Mouse (Mus musculus) CH12F3 (cell line): Measurements from ENCODE around the gene Tbx22.

Source experiments
- in situ Hi-C: fragments of 300-500 bp; cut with MboI; formaldehyde crosslinking; loops from 2 replicates; pipeline ENCODE4 v1.14.3; 2020; ENCODE audit warnings: low sequenced_read_pairs

Tbx22 gene

DNA sequence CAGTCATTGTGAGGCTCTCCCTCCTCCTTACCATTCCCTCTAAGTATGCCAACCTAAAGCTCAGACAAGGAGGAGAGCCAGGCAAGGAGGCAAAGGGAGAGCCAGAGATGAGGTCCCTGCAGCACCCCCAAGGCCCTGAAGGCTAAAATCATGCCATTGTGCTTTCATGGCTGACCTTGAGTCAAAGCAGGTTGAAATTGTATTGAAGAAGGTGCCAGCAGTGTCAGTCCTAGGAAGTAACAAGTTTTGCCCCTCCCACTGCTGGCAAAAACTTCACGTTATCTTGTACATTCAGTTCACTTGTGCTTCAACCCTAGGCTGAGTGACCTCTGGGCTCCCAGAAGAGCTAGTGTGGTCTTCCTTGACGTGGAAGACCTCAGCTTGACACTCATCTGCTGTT lies at the start of gene Tbx22:
TSS of gene Tbx22 (plus strand) at position 301 of the 400 bp plus-strand sequence.
- in situ Hi-C loops: no loop called here

DNA sequence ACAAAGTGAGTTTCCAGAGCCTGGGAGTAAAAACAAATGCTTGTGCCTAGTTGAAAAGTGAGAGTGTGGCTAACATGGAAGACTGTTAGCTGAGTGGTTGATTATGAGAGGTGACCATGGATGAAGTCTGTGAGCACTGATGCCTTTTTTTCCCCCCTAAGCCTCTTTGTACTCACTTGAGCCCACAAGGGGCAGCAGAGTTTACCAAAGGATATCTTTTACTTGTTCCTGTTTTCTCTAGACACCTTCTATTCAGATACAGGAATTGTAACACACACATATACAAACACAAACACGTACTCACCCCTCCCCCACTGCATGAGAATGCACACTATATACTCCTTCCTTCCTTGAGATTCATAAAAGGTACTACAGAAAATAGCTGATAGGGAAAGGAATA lies 913 bp downstream of the Tbx22 start:
- in situ Hi-C loops: no loop called here

DNA sequence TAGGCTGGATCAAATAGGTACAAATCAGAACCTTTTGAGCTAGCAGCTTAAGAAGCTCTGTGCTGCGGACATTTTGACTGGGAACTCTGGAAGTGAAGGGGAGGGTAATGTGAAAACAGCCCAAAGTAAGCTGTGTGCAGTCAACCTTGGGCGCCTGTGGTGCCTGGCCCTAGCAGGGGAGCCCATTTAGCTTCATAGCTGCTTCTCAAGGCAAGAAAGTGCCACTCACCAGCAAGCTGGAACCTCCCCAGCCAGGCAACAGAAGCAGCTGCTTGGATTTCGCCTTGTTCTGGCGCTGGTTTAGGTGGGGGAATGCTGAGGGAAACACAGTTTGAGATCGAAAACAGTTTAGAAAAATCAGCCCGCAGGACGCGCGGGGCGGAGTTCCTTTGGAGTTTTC lies 11.4 kb downstream of the Tbx22 start:
- in situ Hi-C loops: no loop called here

DNA sequence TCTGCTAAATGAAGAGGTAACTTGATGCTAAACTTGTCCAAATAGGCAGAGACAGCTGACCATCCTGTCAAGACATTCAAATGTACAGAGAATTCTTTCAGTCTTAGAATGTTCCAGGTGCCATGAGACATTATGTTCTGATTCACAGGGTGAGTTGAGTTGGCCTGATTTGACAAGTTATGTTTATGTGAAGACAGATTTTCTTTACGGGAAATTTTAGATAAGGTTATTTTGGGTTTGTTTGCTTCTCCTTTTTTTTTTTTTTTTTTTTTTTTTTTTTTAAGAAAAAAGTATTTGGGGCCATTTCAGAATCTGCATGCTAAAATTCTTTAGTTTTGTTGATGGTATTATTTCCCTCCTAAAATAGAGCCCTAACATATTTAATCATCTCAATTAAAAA lies 40.8 kb downstream of the Tbx22 start:
- in situ Hi-C loops: no loop called here

DNA sequence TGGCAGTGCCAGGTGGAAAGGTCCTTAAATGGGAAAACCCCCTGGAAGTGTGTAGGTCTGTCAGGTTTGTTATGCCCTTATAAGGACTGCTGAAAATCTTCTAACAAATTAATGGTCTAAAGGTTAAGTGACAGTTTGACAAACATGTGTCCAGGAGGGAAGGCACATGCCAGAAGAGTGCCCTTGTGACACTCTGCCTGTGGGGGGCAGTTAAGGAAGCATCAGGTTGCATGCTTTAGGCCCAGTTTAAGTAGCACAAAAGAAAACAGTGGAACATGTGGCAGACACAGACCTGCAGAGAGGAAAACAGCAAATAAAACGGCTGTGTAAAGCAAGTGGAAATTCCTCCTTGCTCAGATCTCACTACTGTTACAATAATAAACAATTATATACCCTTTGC lies 55.8 kb downstream of the Tbx22 start:
- in situ Hi-C loops: no loop called here
